Mouse (Mus musculus) spleen, postnatal 36 days (tissue): ENCODE measurements around the gene Wdr53.
"Not testable (repeated sequence)": the region's sequence is repeated elsewhere in the genome, so short reads cannot be mapped to it uniquely, and the experiment has no call there.

ENCODE experiments used
- DNase-seq, 2 experiments: peaks; one replicate each; pipeline ENCODE4 v3.0.0; 2022; ENCODE audit warnings: low spot score in 2 of 2, mixed read lengths in 1 of 2

Gene Wdr53

GRCm38 (mm10) chr16:32278396-32278795 is 31.4 kb downstream of the Wdr53 start:
- no peak for DNase-seq

GRCm38 (mm10) chr16:32280211-32280610 is 33.2 kb downstream of the Wdr53 start:
- no peak for DNase-seq

GRCm38 (mm10) chr16:32282608-32283007 is 35.6 kb downstream of the Wdr53 start:
- DNase-seq, result no peak

GRCm38 (mm10) chr16:32291821-32292220 is 44.8 kb downstream of the Wdr53 start:
- DNase-seq, result no peak

- DNase-seq, result not testable (repeated sequence)
These were observed 52.6 kb downstream of the Wdr53 start for GRCm38 (mm10) chr16:32299617-32300016.

- DNase-seq, result no peak
These were observed 56.0 kb downstream of the Wdr53 start for GRCm38 (mm10) chr16:32303046-32303445.

GRCm38 (mm10) chr16:32303886-32304285 is 56.9 kb downstream of the Wdr53 start:
- no peak for DNase-seq
